Mouse (Mus musculus) limb, embryonic 12.5 days (tissue): Measurements from ENCODE around the gene Klhl3. TPM values are rescaled to one million over a fixed set of nuclear protein-coding genes. Genes with fewer than 3 reads are reported as not detected.

Experiments used
- ATAC-seq: fragments of 200-750 bp; cut with Nextera tagmentation; 2 replicates; pipeline ENCODE4 v1.8.0; 2017; ENCODE audit warnings: low read depth, moderate TSS enrichment; ENCODE audit not compliant: insufficient number of reproducible peaks, insufficient read depth, low FRiP score, low TSS enrichment
- H3K27ac ChIP-seq: fragments of 300-500 bp; sonication (generic); 2 replicates; pipeline ENCODE4 v1.5.1; 2016; ENCODE audit warnings: mild to moderate bottlenecking, moderate library complexity
- H3K27me3 ChIP-seq: fragments of 300-500 bp; sonication (generic); 2 replicates; pipeline ENCODE4 v1.6.1; 2016; ENCODE audit warnings: mild to moderate bottlenecking, moderate library complexity
- H3K36me3 ChIP-seq: fragments of 300-500 bp; sonication (generic); 2 replicates; pipeline ENCODE4 v1.6.1; 2016; ENCODE audit warnings: mild to moderate bottlenecking, moderate library complexity
- H3K4me1 ChIP-seq: fragments of 300-500 bp; sonication (generic); replicated peaks from 2 replicates; pipeline ENCODE4 v1.6.1; 2016
- H3K4me2 ChIP-seq: fragments of 300-500 bp; sonication (generic); 2 replicates; pipeline ENCODE4 v1.6.1; 2016; ENCODE audit warnings: mild to moderate bottlenecking, moderate library complexity
- H3K4me3 ChIP-seq: fragments of 300-500 bp; sonication (generic); replicated peaks from 2 replicates; pipeline ENCODE4 v1.5.1; 2016; ENCODE audit warnings: mild to moderate bottlenecking
- H3K9ac ChIP-seq: fragments of 300-500 bp; sonication (generic); replicated peaks from 2 replicates; pipeline ENCODE4 v1.6.1; 2016; ENCODE audit warnings: mild to moderate bottlenecking, moderate library complexity
- H3K9me3 ChIP-seq: fragments of 300-500 bp; sonication (generic); 2 replicates; pipeline ENCODE4 v1.6.1; 2016; ENCODE audit warnings: mild to moderate bottlenecking, moderate library complexity
- WGBS: fragments of 180-500 bp; shearing (Covaris S2); methylation state at CpG from one replicate; pipeline ENCODE4 v1.1.7; 2016; 5-methylcytosine and 5-hydroxymethylcytosine counted together
- polyA plus RNA-seq: library from polyadenylated mRNA; unstranded; fragments of >200 nt; fragmentation: Nextera tagmentation; extraction: Ambion mirVana; gene quantifications from 2 replicates; pipeline ENCODE4 v1.2.1, GENCODE M21; 2016

Gene Klhl3
- polyA plus RNA-seq, 1 experiment from 2014 or later = 4.4 TPM

GRCm38 (mm10) chr13:58066496-58067389, 46.6 kb downstream of the Klhl3 start:
- WGBS = 49% methylated on average over 14 of the region's 14 CpGs
- H3K27me3 ChIP-seq = no peaks in the 10 kb centered on the region
- no peaks in the 10 kb centered on the region for H3K9me3 ChIP-seq
- no peak overlapping the region for H3K4me3 ChIP-seq
- peak overlapping the region; percentile 88 for H3K27ac ChIP-seq
- H3K36me3 ChIP-seq = peaks cover 37% of the 10 kb centered on the region
- no peak overlapping the region for H3K9ac ChIP-seq
- peak overlapping the region; percentile 36 for H3K4me2 ChIP-seq
- H3K4me1 ChIP-seq = peaks cover 61% of the 10 kb centered on the region
- no peak for ATAC-seq

GRCm38 (mm10) chr13:58066081-58066495, 47.3 kb downstream of the Klhl3 start:
- Histone ChIP-seq H3K27ac (peak overlapping the region; percentile 88), H3K27me3 (no peaks in the 10 kb centered on the region), H3K4me2 (peak overlapping the region; percentile 13; the same call in 1 of the 2 replicates), H3K4me3 (no peak overlapping the region), H3K4me1 (peaks cover 61% of the 10 kb centered on the region), H3K9ac (no peak overlapping the region), H3K9me3 (no peaks in the 10 kb centered on the region), H3K36me3 (peaks cover 38% of the 10 kb centered on the region)
- WGBS = 37% methylated on average over 13 of the region's 13 CpGs
- no peak for ATAC-seq

GRCm38 (mm10) chr13:58065316-58065715, 48.1 kb downstream of the Klhl3 start:
- H3K9ac ChIP-seq = no peak overlapping the region; the same call in 1 of the 2 replicates
- H3K4me2 ChIP-seq = no peak overlapping the region
- H3K4me1 ChIP-seq = peaks cover 63% of the 10 kb centered on the region
- no peaks in the 10 kb centered on the region for H3K9me3 ChIP-seq
- no peak for ATAC-seq
- peaks cover 32% of the 10 kb centered on the region for H3K36me3 ChIP-seq
- WGBS = 62% methylated on average over 5 of the region's 5 CpGs
- H3K27ac ChIP-seq = peak overlapping the region; percentile 13; the same call in 1 of the 2 replicates
- H3K4me3 ChIP-seq = no peak overlapping the region
- H3K27me3 ChIP-seq = no peaks in the 10 kb centered on the region

GRCm38 (mm10) chr13:58057953-58058870, 55.2 kb downstream of the Klhl3 start:
- Histone ChIP-seq H3K9ac (no peak overlapping the region), H3K27me3 (no peaks in the 10 kb centered on the region), H3K36me3 (peaks cover 26% of the 10 kb centered on the region), H3K9me3 (peaks cover 6% of the 10 kb centered on the region; the same call in 1 of the 2 replicates), H3K27ac (peak overlapping the region; percentile 94), H3K4me2 (peak overlapping the region; percentile 42), H3K4me3 (0 out of 2 replicates have a peak overlapping the region, but pooled peaks have one; percentile 6), H3K4me1 (peaks cover 37% of the 10 kb centered on the region)
- ATAC-seq = peak; percentile 93
- WGBS = 8% methylated on average over 17 of the region's 17 CpGs

- Histone ChIP-seq H3K27me3 (no peaks in the 10 kb centered on the region), H3K27ac (no peak overlapping the region), H3K9ac (no peak overlapping the region), H3K4me2 (no peak overlapping the region), H3K36me3 (peaks cover 14% of the 10 kb centered on the region; the same call in 1 of the 2 replicates), H3K4me3 (no peak overlapping the region), H3K9me3 (peaks cover 6% of the 10 kb centered on the region; the same call in 1 of the 2 replicates), H3K4me1 (peaks cover 37% of the 10 kb centered on the region)
- 80% methylated on average over 4 of the region's 4 CpGs for WGBS
- ATAC-seq = no peak
Observed at GRCm38 (mm10) chr13:58056618-58057017, 56.8 kb downstream of the Klhl3 start.

- H3K27ac ChIP-seq = no peak overlapping the region
- ATAC-seq = no peak
- H3K9ac ChIP-seq = no peak overlapping the region
- H3K4me1 ChIP-seq = peaks cover 25% of the 10 kb centered on the region
- H3K36me3 ChIP-seq = 0 out of 2 replicates have a peak, but pooled peaks cover 12% of the 10 kb centered on the region
- no peaks in the 10 kb centered on the region for H3K27me3 ChIP-seq
- H3K9me3 ChIP-seq = peaks cover 6% of the 10 kb centered on the region; the same call in 1 of the 2 replicates
- no peak overlapping the region for H3K4me2 ChIP-seq
- no peak overlapping the region for H3K4me3 ChIP-seq
- 91% methylated on average over 4 of the region's 4 CpGs for WGBS
Observed at GRCm38 (mm10) chr13:58053628-58054027, 59.8 kb downstream of the Klhl3 start.

GRCm38 (mm10) chr13:58051654-58052053, 61.7 kb downstream of the Klhl3 start:
- Histone ChIP-seq H3K27me3 (no peaks in the 10 kb centered on the region), H3K36me3 (peaks cover 16% of the 10 kb centered on the region; the same call in 1 of the 2 replicates), H3K4me2 (no peak overlapping the region), H3K4me3 (no peak overlapping the region), H3K9me3 (peaks cover 6% of the 10 kb centered on the region; the same call in 1 of the 2 replicates), H3K9ac (no peak overlapping the region), H3K27ac (no peak overlapping the region), H3K4me1 (peaks cover 7% of the 10 kb centered on the region; the same call in 1 of the 2 replicates)
- WGBS = 72% methylated on average over 10 of the region's 10 CpGs
- ATAC-seq = no peak

- Histone ChIP-seq H3K36me3 (peaks cover 17% of the 10 kb centered on the region; the same call in 1 of the 2 replicates), H3K27me3 (no peaks in the 10 kb centered on the region)
- 55% methylated on average over 7 of the region's 7 CpGs for WGBS
Observed at GRCm38 (mm10) chr13:58051251-58051650, 62.1 kb downstream of the Klhl3 start.

GRCm38 (mm10) chr13:58049121-58049520, 64.3 kb downstream of the Klhl3 start:
- H3K27ac ChIP-seq = no peak overlapping the region
- H3K27me3 ChIP-seq = no peaks in the 10 kb centered on the region
- no peak overlapping the region for H3K4me3 ChIP-seq
- peaks cover 3% of the 10 kb centered on the region; the same call in 1 of the 2 replicates for H3K9me3 ChIP-seq
- H3K4me1 ChIP-seq = peaks cover 12% of the 10 kb centered on the region
- H3K4me2 ChIP-seq = no peak overlapping the region
- ATAC-seq = no peak
- 73% methylated on average over 5 of the region's 5 CpGs for WGBS
- H3K9ac ChIP-seq = no peak overlapping the region
- peaks cover 23% of the 10 kb centered on the region; the same call in 1 of the 2 replicates for H3K36me3 ChIP-seq

More at GRCm38 (mm10) chr13:58051251-58051650, 62.1 kb downstream of the Klhl3 start:
- H3K4me3 ChIP-seq = no peak overlapping the region
- H3K27ac ChIP-seq = no peak overlapping the region
- peaks cover 7% of the 10 kb centered on the region; the same call in 1 of the 2 replicates for H3K4me1 ChIP-seq
- no peak overlapping the region for H3K9ac ChIP-seq
- H3K9me3 ChIP-seq = peaks cover 6% of the 10 kb centered on the region; the same call in 1 of the 2 replicates
- H3K4me2 ChIP-seq = no peak overlapping the region
- no peak for ATAC-seq

- Histone ChIP-seq H3K36me3 (peaks cover 23% of the 10 kb centered on the region; the same call in 1 of the 2 replicates), H3K27ac (no peak overlapping the region), H3K9ac (no peak overlapping the region), H3K4me1 (peaks cover 12% of the 10 kb centered on the region), H3K4me3 (no peak overlapping the region), H3K9me3 (no peaks in the 10 kb centered on the region; the same call in 1 of the 2 replicates), H3K27me3 (no peaks in the 10 kb centered on the region), H3K4me2 (no peak overlapping the region)
- 89% methylated on average over 3 of the region's 3 CpGs for WGBS
- ATAC-seq = no peak
Observed at GRCm38 (mm10) chr13:58048076-58048475, 65.3 kb downstream of the Klhl3 start.
